Mouse (Mus musculus) hindbrain, embryonic 12.5 days (tissue): Measurements from ENCODE around the gene Alkbh6. TPM values are rescaled to one million over a fixed set of nuclear protein-coding genes. Genes with fewer than 3 reads are reported as not detected.

Experiments
- ATAC-seq: fragments of 200-750 bp; cut with Nextera tagmentation; 2 replicates; pipeline ENCODE4 v1.8.0; 2017; ENCODE audit warnings: moderate TSS enrichment; ENCODE audit not compliant: low FRiP score
- H3K27ac ChIP-seq: fragments of 300-500 bp; sonication (generic); 2 replicates; pipeline ENCODE4 v1.5.1; 2016; ENCODE audit warnings: mild to moderate bottlenecking
- H3K27me3 ChIP-seq: fragments of 300-500 bp; sonication (generic); 2 replicates; pipeline ENCODE4 v1.6.1; 2016; ENCODE audit warnings: mild to moderate bottlenecking
- H3K36me3 ChIP-seq: fragments of 300-500 bp; sonication (generic); 2 replicates; pipeline ENCODE4 v1.6.1; 2016; ENCODE audit warnings: mild to moderate bottlenecking
- H3K4me1 ChIP-seq: fragments of 300-500 bp; sonication (generic); 2 replicates; pipeline ENCODE4 v1.6.1; 2016
- H3K4me2 ChIP-seq: fragments of 300-500 bp; sonication (generic); replicated peaks from 2 replicates; pipeline ENCODE4 v1.6.1; 2016; ENCODE audit warnings: mild to moderate bottlenecking
- H3K4me3 ChIP-seq: fragments of 300-500 bp; sonication (generic); 2 replicates; pipeline ENCODE4 v1.5.1; 2016; ENCODE audit warnings: mild to moderate bottlenecking
- H3K9ac ChIP-seq: fragments of 300-500 bp; sonication (generic); 2 replicates; pipeline ENCODE4 v1.6.1; 2016; ENCODE audit warnings: mild to moderate bottlenecking, moderate library complexity
- H3K9me3 ChIP-seq: fragments of 300-500 bp; sonication (generic); replicated peaks from 2 replicates; pipeline ENCODE4 v1.6.1; 2016; ENCODE audit warnings: mild to moderate bottlenecking
- WGBS: fragments of 180-500 bp; shearing (Covaris S2); methylation state at CpG from one replicate; pipeline ENCODE4 v1.1.7; 2016; 5-methylcytosine and 5-hydroxymethylcytosine counted together
- polyA plus RNA-seq: library from polyadenylated mRNA; unstranded; fragments of >200 nt; fragmentation: Nextera tagmentation; extraction: Ambion mirVana; gene quantifications from 2 replicates; pipeline ENCODE4 v1.2.1, GENCODE M21; 2016

The Alkbh6 gene
- polyA plus RNA-seq, 1 experiment from 2014 or later: 93.5 TPM

GRCm38 (mm10) chr7:30282740-30283139, 25.8 kb upstream of the Alkbh6 start:
- Histone ChIP-seq H3K9ac (no peak overlapping the region), H3K4me1 (peaks cover 8% of the 10 kb centered on the region), H3K4me2 (no peak overlapping the region), H3K27ac (no peak overlapping the region), H3K4me3 (no peak overlapping the region), H3K9me3 (no peaks in the 10 kb centered on the region), H3K27me3 (no peaks in the 10 kb centered on the region), H3K36me3 (no peaks in the 10 kb centered on the region)
- 81% methylated on average over 7 of the region's 7 CpGs for WGBS
- ATAC-seq: no peak

GRCm38 (mm10) chr7:30286701-30287410, 21.7 kb upstream of the Alkbh6 start:
- Histone ChIP-seq H3K27ac (no peak overlapping the region), H3K27me3 (no peaks in the 10 kb centered on the region), H3K36me3 (no peaks in the 10 kb centered on the region), H3K4me2 (no peak overlapping the region), H3K4me3 (no peak overlapping the region), H3K4me1 (peaks cover 12% of the 10 kb centered on the region), H3K9me3 (no peaks in the 10 kb centered on the region), H3K9ac (no peak overlapping the region)
- WGBS: 66% methylated on average over 8 of the region's 8 CpGs
- ATAC-seq: no peak

- 74% methylated on average over 6 of the region's 6 CpGs for WGBS
- H3K4me2 ChIP-seq: no peak overlapping the region
- no peaks in the 10 kb centered on the region for H3K36me3 ChIP-seq
- no peak for ATAC-seq
- H3K9ac ChIP-seq: no peak overlapping the region
- H3K27me3 ChIP-seq: no peaks in the 10 kb centered on the region
- no peak overlapping the region for H3K27ac ChIP-seq
- H3K4me1 ChIP-seq: peaks cover 21% of the 10 kb centered on the region
- H3K4me3 ChIP-seq: no peak overlapping the region
- no peaks in the 10 kb centered on the region for H3K9me3 ChIP-seq
Observed at GRCm38 (mm10) chr7:30288046-30288445, 20.5 kb upstream of the Alkbh6 start.

- H3K27ac ChIP-seq: peak overlapping the region; percentile 23; the same call in 1 of the 2 replicates
Observed at GRCm38 (mm10) chr7:30289071-30289713, 19.3 kb upstream of the Alkbh6 start.

GRCm38 (mm10) chr7:30289714-30290399, 18.7 kb upstream of the Alkbh6 start:
- Histone ChIP-seq H3K27me3 (no peaks in the 10 kb centered on the region), H3K27ac (peak overlapping the region; percentile 23; the same call in 1 of the 2 replicates), H3K9me3 (no peaks in the 10 kb centered on the region), H3K36me3 (peaks cover 14% of the 10 kb centered on the region), H3K4me3 (no peak overlapping the region), H3K9ac (no peak overlapping the region), H3K4me2 (no peak overlapping the region; the same call in 1 of the 2 replicates), H3K4me1 (peaks cover 35% of the 10 kb centered on the region)
- ATAC-seq: peak; percentile 16; the same call in 1 of the 2 replicates
- WGBS: 58% methylated on average over 10 of the region's 10 CpGs

More at GRCm38 (mm10) chr7:30289071-30289713, 19.3 kb upstream of the Alkbh6 start:
- no peak overlapping the region; the same call in 1 of the 2 replicates for H3K4me2 ChIP-seq
- no peaks in the 10 kb centered on the region for H3K9me3 ChIP-seq
- no peak overlapping the region for H3K9ac ChIP-seq
- H3K4me3 ChIP-seq: no peak overlapping the region
- 66% methylated on average over 7 of the region's 7 CpGs for whole genome bisulfite sequencing
- H3K4me1 ChIP-seq: peaks cover 30% of the 10 kb centered on the region
- H3K27me3 ChIP-seq: no peaks in the 10 kb centered on the region
- ATAC-seq: no peak
- peaks cover 8% of the 10 kb centered on the region for H3K36me3 ChIP-seq

GRCm38 (mm10) chr7:30291215-30292131, 17.0 kb upstream of the Alkbh6 start, which contains the start of gene Clip3:
Gene Clip3 (plus strand): TSS chr7:30291728.
- H3K9me3 ChIP-seq: no peaks in the 10 kb centered on the region
- peak within 1 kb of the TSS; percentile 87 for H3K9ac ChIP-seq
- peaks cover 35% of the 10 kb centered on the region for H3K4me1 ChIP-seq
- peaks cover 30% of the 10 kb centered on the region for H3K36me3 ChIP-seq
- H3K4me2 ChIP-seq: peak within 1 kb of the TSS; percentile 70
- 7% methylated on average over 35 of the region's 35 CpGs for WGBS
- peak within 1 kb of the TSS; percentile 56 for H3K4me3 ChIP-seq
- no peaks in the 10 kb centered on the region for H3K27me3 ChIP-seq
- peak within 1 kb of the TSS; percentile 78 for H3K27ac ChIP-seq
- ATAC-seq: peak; percentile 84

GRCm38 (mm10) chr7:30293795-30294194, 14.7 kb upstream of the Alkbh6 start:
- Histone ChIP-seq H3K36me3 (peaks cover 53% of the 10 kb centered on the region), H3K27me3 (no peaks in the 10 kb centered on the region), H3K9me3 (no peaks in the 10 kb centered on the region), H3K4me2 (0 out of 2 replicates have a peak overlapping the region, but pooled peaks have one; percentile 12), H3K4me1 (peaks cover 35% of the 10 kb centered on the region), H3K27ac (no peak overlapping the region), H3K4me3 (no peak overlapping the region), H3K9ac (no peak overlapping the region)
- no peak for ATAC-seq
- WGBS: 86% methylated on average over 13 of the region's 13 CpGs

GRCm38 (mm10) chr7:30294296-30294695, 14.2 kb upstream of the Alkbh6 start:
- Histone ChIP-seq H3K9ac (no peak overlapping the region), H3K4me2 (no peak overlapping the region), H3K9me3 (no peaks in the 10 kb centered on the region), H3K4me3 (no peak overlapping the region), H3K36me3 (peaks cover 58% of the 10 kb centered on the region), H3K27ac (no peak overlapping the region), H3K4me1 (peaks cover 33% of the 10 kb centered on the region), H3K27me3 (no peaks in the 10 kb centered on the region)
- WGBS: 91% methylated on average over 5 of the region's 5 CpGs
- no peak for ATAC-seq

DNA sequence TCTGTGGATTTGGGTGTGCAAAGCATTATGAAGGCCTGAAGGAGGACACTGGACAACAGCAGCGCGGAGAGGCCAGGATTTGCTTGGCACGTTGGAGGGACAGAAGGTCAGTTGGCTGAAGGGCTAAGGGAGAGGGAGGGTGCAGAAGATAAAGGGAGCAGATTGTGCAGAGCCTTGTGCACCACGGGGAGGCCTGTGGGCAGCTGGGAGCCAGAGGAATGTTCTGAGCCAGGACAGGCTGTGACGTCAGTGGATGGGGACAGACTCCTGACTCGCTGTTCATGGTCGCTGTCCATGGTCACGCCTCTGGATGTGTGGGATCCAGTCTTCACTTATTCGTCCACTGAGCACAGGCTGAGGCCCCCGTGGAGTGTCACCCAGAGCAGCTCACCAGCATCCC, 13.4 kb upstream of the Alkbh6 start:
- Histone ChIP-seq H3K27me3 (no peaks in the 10 kb centered on the region), H3K4me2 (no peak overlapping the region), H3K27ac (no peak overlapping the region), H3K36me3 (peaks cover 66% of the 10 kb centered on the region), H3K9ac (no peak overlapping the region), H3K4me3 (no peak overlapping the region), H3K9me3 (no peaks in the 10 kb centered on the region), H3K4me1 (peaks cover 27% of the 10 kb centered on the region)
- WGBS: 74% methylated on average over 10 of the region's 10 CpGs
- ATAC-seq: no peak

DNA sequence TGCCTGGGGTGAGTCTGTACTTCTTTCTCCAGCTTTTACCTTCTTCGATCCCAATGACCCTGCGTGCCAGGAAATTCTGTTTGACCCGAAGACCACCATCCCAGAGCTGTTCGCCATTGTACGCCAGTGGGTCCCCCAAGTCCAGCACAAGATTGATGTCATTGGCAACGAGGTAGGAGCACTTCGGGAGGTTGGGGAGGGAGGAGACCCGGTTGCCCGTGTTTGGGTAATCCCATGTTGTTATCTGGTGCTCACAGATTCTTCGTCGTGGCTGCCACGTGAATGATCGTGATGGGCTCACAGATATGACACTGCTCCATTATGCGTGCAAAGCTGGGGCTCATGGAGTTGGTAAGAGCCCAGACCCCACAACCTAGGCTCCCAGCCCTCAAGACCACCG, 11.7 kb upstream of the Alkbh6 start:
- WGBS: 95% methylated on average over 15 of the region's 15 CpGs
- H3K4me2 ChIP-seq: no peak overlapping the region
- no peak for ATAC-seq
- H3K36me3 ChIP-seq: peaks cover 78% of the 10 kb centered on the region
- H3K9me3 ChIP-seq: no peaks in the 10 kb centered on the region
- H3K9ac ChIP-seq: no peak overlapping the region
- peaks cover 23% of the 10 kb centered on the region for H3K4me1 ChIP-seq
- H3K27ac ChIP-seq: no peak overlapping the region
- H3K4me3 ChIP-seq: no peak overlapping the region
- H3K27me3 ChIP-seq: no peaks in the 10 kb centered on the region

GRCm38 (mm10) chr7:30297266-30297665, 11.3 kb upstream of the Alkbh6 start:
- Histone ChIP-seq H3K27me3 (no peaks in the 10 kb centered on the region), H3K27ac (no peak overlapping the region), H3K9me3 (no peaks in the 10 kb centered on the region), H3K9ac (no peak overlapping the region), H3K4me2 (no peak overlapping the region), H3K4me1 (peaks cover 22% of the 10 kb centered on the region), H3K4me3 (no peak overlapping the region), H3K36me3 (peaks cover 82% of the 10 kb centered on the region)
- no peak for ATAC-seq
- WGBS: 86% methylated on average over 16 of the region's 16 CpGs
